Mouse (Mus musculus) kidney, adult 2 months (tissue): ENCODE measurements around the gene Slc17a5. TPM values are rescaled to one million over a fixed set of nuclear protein-coding genes. Genes with fewer than 3 reads are reported as not detected.

ENCODE experiments used
- DNase-seq: peaks from one replicate; pipeline ENCODE4 v3.0.0; 2021
- H3K27ac ChIP-seq: fragments of 200-500 bp; 2 replicates; pipeline ENCODE4 v1.5.1; 2012; ENCODE audit warnings: low read depth, low read length, control low read depth, inconsistent platforms; ENCODE audit not compliant: insufficient read depth
- H3K27me3 ChIP-seq: fragments of 200-500 bp; replicated peaks from 2 replicates; pipeline ENCODE4 v1.6.1; 2012; ENCODE audit warnings: mild to moderate bottlenecking, moderate library complexity, low read length, inconsistent platforms; ENCODE audit not compliant: control insufficient read depth, insufficient read depth
- H3K36me3 ChIP-seq: fragments of 200-500 bp; 2 replicates; pipeline ENCODE4 v1.6.1; 2012; ENCODE audit warnings: mild to moderate bottlenecking, moderate library complexity, low read length, inconsistent platforms; ENCODE audit not compliant: control insufficient read depth, insufficient read depth
- H3K4me1 ChIP-seq: fragments of 200-500 bp; 2 replicates; pipeline ENCODE4 v1.6.1; 2011; ENCODE audit warnings: low read length; ENCODE audit not compliant: control insufficient read depth, insufficient read depth
- H3K4me3 ChIP-seq: fragments of 200-500 bp; 2 replicates; pipeline ENCODE4 v1.5.1; 2011; ENCODE audit warnings: mild to moderate bottlenecking, low read depth, low read length, control low read depth; ENCODE audit not compliant: insufficient read depth
- CTCF ChIP-seq: fragments of 200-500 bp; conservative IDR thresholded peaks from 2 replicates; pipeline ENCODE4 v1.5.1; 2011; ENCODE audit warnings: low read depth, mild to moderate bottlenecking, control low read depth, low read length, moderate library complexity, mixed read lengths; ENCODE audit not compliant: insufficient read depth, insufficient read length
- POLR2A ChIP-seq: fragments of 200-500 bp; IDR thresholded peaks from one replicate; pipeline ENCODE4 v1.6.1; 2011; ENCODE audit warnings: low read depth, low read length, control low read depth
- WGBS: fragments of 180-500 bp; shearing (Covaris S2); methylation state at CpG from one replicate; pipeline ENCODE4 v1.1.7; 2018; 5-methylcytosine and 5-hydroxymethylcytosine counted together
- polyA plus RNA-seq: library from polyadenylated mRNA; depleted of rRNA; stranded (reverse); fragments of >200 nt; gene quantifications from 2 replicates; pipeline ENCODE4 v1.2.3, GENCODE M21; 2012

The Slc17a5 gene
- polyA plus RNA-seq, 1 experiment: 36.7 TPM

DNA sequence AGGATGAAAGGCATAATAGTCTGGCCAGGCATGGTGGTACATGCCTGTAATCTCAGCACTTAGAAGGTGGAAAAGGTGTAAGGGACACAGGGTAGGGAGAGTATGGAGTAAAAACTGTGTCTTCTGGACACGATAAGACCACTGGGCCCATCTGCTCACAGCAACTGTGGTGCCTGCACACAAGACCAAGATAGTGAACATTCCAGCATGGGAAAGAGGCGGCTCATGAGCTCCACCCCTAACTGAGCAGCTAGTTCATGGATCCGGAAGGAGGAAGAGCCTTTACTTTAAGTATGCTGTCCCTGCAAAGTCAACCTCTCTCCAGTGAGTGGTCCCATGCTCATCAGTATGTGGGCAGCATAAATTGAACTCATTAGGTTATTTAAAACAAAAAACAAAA, 83.2 kb downstream of the Slc17a5 start:
- no peak for TF ChIP-seq POLR2A
- no peak for TF ChIP-seq CTCF
- Histone ChIP-seq H3K4me1 (peaks cover 22% of the 10 kb centered on the region; the same call in 1 of the 2 replicates), H3K36me3 (no peaks in the 10 kb centered on the region), H3K27me3 (no peaks in the 10 kb centered on the region), H3K27ac (no peak overlapping the region), H3K4me3 (no peak overlapping the region)
- no peak for DNase-seq
- WGBS: 63% methylated on average over 3 of the region's 3 CpGs

DNA sequence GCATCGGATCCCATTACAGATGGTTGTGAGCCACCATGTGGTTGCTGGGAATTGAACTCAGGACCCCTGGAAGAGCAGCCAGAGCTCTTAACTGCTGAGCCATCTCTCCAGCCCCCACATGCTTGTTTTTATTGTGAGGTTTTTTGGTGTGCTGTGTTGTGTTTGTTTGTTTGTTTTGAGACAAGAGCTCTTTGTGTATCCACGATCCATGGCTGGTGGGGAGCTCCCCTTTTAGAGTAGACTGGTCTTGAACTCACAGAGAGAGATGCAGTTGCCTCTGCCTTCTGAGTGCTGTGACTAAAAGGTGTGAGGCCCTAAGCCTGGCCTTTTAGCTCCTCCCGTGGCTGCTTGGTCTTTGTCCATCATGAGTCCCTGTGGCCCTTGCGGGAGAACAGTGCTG, 83.7 kb downstream of the Slc17a5 start:
- Histone ChIP-seq H3K4me1 (peaks cover 22% of the 10 kb centered on the region; the same call in 1 of the 2 replicates), H3K36me3 (no peaks in the 10 kb centered on the region), H3K27me3 (no peaks in the 10 kb centered on the region), H3K27ac (no peak overlapping the region), H3K4me3 (no peak overlapping the region)
- TF ChIP-seq POLR2A (no peak), CTCF (no peak)
- no peak for DNase-seq
- WGBS: 74% methylated on average over 4 of the region's 4 CpGs

DNA sequence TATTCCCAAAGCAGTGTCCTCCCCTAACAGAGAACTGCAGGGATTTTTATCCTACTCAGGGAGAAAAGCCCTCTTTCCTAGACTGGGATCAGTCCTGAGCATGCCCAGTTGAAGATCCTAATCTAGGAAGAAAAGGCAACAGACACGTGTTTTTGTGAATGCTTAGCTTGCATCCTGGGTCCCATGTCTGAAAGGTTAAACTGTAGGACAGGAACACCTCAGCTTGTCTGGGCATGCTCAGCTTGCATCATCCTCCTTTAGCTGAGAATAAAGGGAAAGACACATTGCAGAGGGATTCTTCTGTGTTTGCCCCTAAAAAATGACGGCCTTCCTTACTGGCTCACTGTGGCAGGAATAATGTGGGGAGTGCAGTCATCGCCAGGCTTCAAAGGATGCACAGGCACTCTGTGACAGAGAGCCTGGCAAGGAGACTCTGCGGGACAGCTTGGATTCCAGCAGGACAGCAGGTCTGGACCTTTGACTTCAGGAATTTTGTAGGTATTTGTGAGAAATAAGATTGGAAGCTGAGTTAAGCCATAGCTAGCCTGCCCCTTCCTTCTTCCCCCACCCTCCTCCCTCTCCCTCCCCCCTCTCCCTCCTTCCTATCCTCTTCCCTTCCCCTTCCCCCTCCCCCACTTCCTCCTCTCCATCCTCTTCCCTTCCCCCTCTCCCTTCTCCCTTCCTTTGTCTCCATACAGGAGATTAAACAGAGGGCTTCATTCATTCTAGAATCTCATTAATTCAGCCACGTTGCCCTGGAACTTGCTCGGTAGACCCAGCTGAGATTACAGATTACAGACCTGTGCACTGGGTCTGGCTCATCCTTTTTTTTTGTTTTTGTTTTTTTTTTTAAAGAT, 84.4 kb downstream of the Slc17a5 start:
- no peak for TF ChIP-seq CTCF
- no peak for TF ChIP-seq POLR2A
- WGBS: 23% methylated on average over 6 of the region's 6 CpGs
- Histone ChIP-seq H3K27ac (peak overlapping the region; percentile 16; the same call in 1 of the 2 replicates), H3K4me3 (peak overlapping the region; percentile 18; the same call in 1 of the 2 replicates), H3K36me3 (no peaks in the 10 kb centered on the region), H3K27me3 (no peaks in the 10 kb centered on the region), H3K4me1 (peaks cover 22% of the 10 kb centered on the region; the same call in 1 of the 2 replicates)
- DNase-seq: peak; percentile 41

DNA sequence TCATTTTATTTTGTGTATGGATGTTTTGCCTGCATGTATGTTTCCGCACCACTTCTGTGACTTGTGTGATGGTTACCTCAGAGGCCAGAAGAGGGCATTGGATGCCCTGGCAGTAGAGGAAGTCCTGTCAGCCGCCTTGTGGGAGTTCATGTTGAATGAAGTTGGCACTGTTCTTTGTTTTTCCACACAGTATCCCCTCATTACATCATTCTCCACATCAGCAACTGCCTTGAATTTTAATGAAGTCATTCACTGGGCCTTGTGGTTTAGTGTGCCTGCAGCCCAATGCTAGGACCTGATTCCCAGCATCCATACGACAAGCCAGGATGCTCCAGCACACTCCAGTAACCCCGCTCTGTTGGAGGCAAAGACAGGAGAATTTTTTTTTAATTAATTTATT, 86.6 kb downstream of the Slc17a5 start:
- no peak overlapping the region for H3K27ac ChIP-seq
- H3K27me3 ChIP-seq: no peaks in the 10 kb centered on the region
- no peak overlapping the region for H3K4me3 ChIP-seq
- peaks cover 18% of the 10 kb centered on the region; the same call in 1 of the 2 replicates for H3K4me1 ChIP-seq
- H3K36me3 ChIP-seq: no peaks in the 10 kb centered on the region
- TF ChIP-seq POLR2A (no peak), CTCF (0 out of 2 replicates have a peak, but pooled peaks have one; percentile 18)
- 85% methylated on average over 4 of the region's 4 CpGs for WGBS
- no peak for DNase-seq

DNA sequence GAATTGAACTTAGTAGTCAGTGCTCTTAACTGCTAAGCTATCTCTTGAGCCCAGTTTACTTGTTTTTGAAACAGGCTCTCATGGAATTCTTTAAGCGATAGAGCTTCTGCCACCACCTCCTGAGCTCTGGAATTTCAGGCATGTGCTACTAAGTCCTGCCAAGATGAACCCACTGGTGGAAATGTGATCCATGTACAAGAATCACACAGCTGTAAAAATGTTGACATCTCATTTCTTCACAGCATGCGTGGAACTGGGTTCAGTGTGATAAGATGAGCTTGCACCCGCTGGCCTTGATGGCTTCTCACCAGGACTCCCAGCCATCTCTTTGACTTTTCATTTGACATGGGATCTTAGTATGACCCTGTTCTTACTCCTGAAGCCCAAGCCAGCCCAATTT, 87.5 kb downstream of the Slc17a5 start:
- H3K4me3 ChIP-seq: no peak overlapping the region
- DNase-seq: no peak
- H3K27ac ChIP-seq: no peak overlapping the region
- peaks cover 15% of the 10 kb centered on the region; the same call in 1 of the 2 replicates for H3K4me1 ChIP-seq
- H3K27me3 ChIP-seq: no peaks in the 10 kb centered on the region
- TF ChIP-seq POLR2A (no peak), CTCF (no peak)
- H3K36me3 ChIP-seq: no peaks in the 10 kb centered on the region
- 40% methylated on average over 3 of the region's 3 CpGs for WGBS

DNA sequence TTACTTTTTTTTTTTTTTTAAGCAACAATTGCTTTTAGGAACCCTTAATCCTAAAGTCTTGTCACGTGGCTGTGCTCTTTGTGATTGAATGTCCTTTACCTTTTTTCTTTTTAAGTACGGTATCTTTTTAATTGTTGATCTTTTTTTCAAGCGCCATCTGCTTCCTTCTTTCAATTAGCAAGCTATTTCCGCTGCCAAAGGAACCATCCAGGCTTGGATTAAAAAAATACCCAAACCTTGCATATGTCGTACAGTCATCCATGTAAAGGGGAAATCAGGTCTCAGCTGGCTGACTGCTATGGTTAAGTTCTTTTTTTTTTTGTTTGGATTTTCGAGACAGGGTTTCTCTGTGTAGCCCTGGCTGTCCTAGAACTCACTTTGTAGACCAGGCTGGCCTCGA, 94.7 kb downstream of the Slc17a5 start:
- Histone ChIP-seq H3K27ac (no peak overlapping the region), H3K36me3 (no peaks in the 10 kb centered on the region), H3K4me1 (no peaks in the 10 kb centered on the region; the same call in 1 of the 2 replicates), H3K4me3 (no peak overlapping the region), H3K27me3 (no peaks in the 10 kb centered on the region)
- WGBS: 80% methylated on average over 7 of the region's 7 CpGs
- DNase-seq: no peak
- TF ChIP-seq CTCF (no peak), POLR2A (no peak)

DNA sequence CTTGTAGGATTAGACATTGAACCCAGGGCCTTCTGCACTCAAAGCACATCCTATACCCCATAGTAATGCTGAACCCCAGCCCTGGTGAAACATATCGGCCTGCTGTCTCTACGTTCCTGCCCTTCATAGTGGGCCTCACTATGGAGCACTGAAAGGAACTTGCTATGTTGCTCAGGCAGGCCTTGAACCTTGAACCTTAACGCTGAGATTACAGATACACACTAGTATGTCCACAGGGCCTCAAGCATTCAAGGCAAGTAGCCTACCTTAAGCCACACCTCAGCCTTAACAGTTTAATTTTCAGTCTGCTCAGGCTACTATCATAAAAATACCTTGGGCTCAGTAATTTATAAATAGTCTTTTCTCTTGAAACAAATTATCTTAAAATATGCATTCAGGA, 95.6 kb downstream of the Slc17a5 start:
- TF ChIP-seq POLR2A: no peak
- TF ChIP-seq CTCF: no peak
- H3K4me1 ChIP-seq: no peaks in the 10 kb centered on the region; the same call in 1 of the 2 replicates
- WGBS: 79% methylated on average over 3 of the region's 3 CpGs

More for the DNA sequence above, 95.6 kb downstream of the Slc17a5 start:
- H3K27me3 ChIP-seq: no peaks in the 10 kb centered on the region
- no peak overlapping the region for H3K27ac ChIP-seq
- no peaks in the 10 kb centered on the region for H3K36me3 ChIP-seq
- no peak overlapping the region for H3K4me3 ChIP-seq
- DNase-seq: no peak
